ENCODE assay signal across 10 mouse cellular contexts in genomic region chr5:34902811-34903385, GRCm38 (mm10). TPM values are rescaled to one million over a fixed set of nuclear protein-coding genes. Genes with fewer than 3 reads are reported as not detected.
A peak's percentile ranks its signal among the peaks of the same experiment; 100 is the strongest.
DNase-seq lines count a peak whose midpoint lies in the region; ATAC-seq and TF ChIP-seq lines count a peak whose summit lies in the region.
"Had no signal": no experiment of that assay in that cellular context is flagged by ENCODE, and none has a peak within 500 bp of the region (broad histone marks: within the 10 kb centered on the region; RNA-seq: fewer than 3 reads in every experiment).

No protein-coding gene starts in this region.

- 44% methylated on average over 5 of the region's 5 CpGs for WGBS in hindbrain, postnatal 0 days
- 95% methylated on average over 5 of the region's 5 CpGs for WGBS in hindbrain, embryonic 12.5 days

- no peaks in the 10 kb centered on the region for H3K9me3 ChIP-seq in hindbrain, postnatal 0 days (ENCODE audit: low read length)
- no peaks in the 10 kb centered on the region for H3K9me3 ChIP-seq in hindbrain, embryonic 12.5 days (replicated peaks)
- H3K9me3 ChIP-seq: neural tube, embryonic 13.5 days had no signal

- H3K27me3 ChIP-seq in hindbrain, postnatal 0 days (ENCODE audit: insufficient read depth, low read length): no peaks in the 10 kb centered on the region
- H3K27me3 ChIP-seq in hindbrain, embryonic 12.5 days: no peaks in the 10 kb centered on the region
- H3K27me3 ChIP-seq: neural tube, embryonic 13.5 days had no signal

- no peak overlapping the region for H3K27ac ChIP-seq in hindbrain, postnatal 0 days
- no peak overlapping the region for H3K27ac ChIP-seq in hindbrain, embryonic 12.5 days
- H3K27ac ChIP-seq: kidney, postnatal 0 days; neural tube, embryonic 13.5 days had no signal

- no peak overlapping the region for H3K9ac ChIP-seq in hindbrain, postnatal 0 days (replicated peaks; ENCODE audit: low read length)
- H3K9ac ChIP-seq in hindbrain, embryonic 12.5 days: no peak overlapping the region
- H3K9ac ChIP-seq: neural tube, embryonic 13.5 days had no signal

- no peaks in the 10 kb centered on the region for H3K4me1 ChIP-seq in hindbrain, postnatal 0 days (ENCODE audit: insufficient read depth, low read length)
- H3K4me1 ChIP-seq in hindbrain, embryonic 12.5 days: no peaks in the 10 kb centered on the region
- H3K4me1 ChIP-seq: neural tube, embryonic 13.5 days had no signal

- peak; percentile 83 for DNase-seq in hindbrain, postnatal 0 days (ENCODE audit: low spot score)
- peak; percentile 30 for DNase-seq in ZHBTc4 (ENCODE audit: low read depth, low spot score)
- peak; percentile 80 to 88 for DNase-seq in cerebellum, postnatal 25 days
- peak; percentile 48 to 50 for DNase-seq in layer of hippocampus, postnatal 36 days
- peak; percentile 66 for DNase-seq in testis, postnatal 10 days (ENCODE audit: low spot score)
- DNase-seq in spleen, postnatal 4 days (ENCODE audit: low spot score in 2 of 2): no peak
- no peak for DNase-seq in kidney, adult 9 months

- H3K4me3 ChIP-seq in hindbrain, postnatal 0 days (ENCODE audit: low read length): no peak overlapping the region
- H3K4me3 ChIP-seq in hindbrain, embryonic 12.5 days: no peak overlapping the region
- H3K4me3 ChIP-seq: neural tube, embryonic 13.5 days had no signal

- peak; percentile 65; the same call in 1 of the 2 replicates for ATAC-seq in hindbrain, postnatal 0 days
- ATAC-seq in hindbrain, embryonic 12.5 days (ENCODE audit: low FRiP score): no peak

- no peak overlapping the region for H3K4me2 ChIP-seq in hindbrain, postnatal 0 days (ENCODE audit: low read depth, low read length)
- no peak overlapping the region for H3K4me2 ChIP-seq in hindbrain, embryonic 12.5 days (replicated peaks)
- H3K4me2 ChIP-seq: neural tube, embryonic 13.5 days had no signal

- peak; percentile 64 for TF ChIP-seq CTCF in hindbrain, postnatal 0 days (IDR thresholded peaks at IDR 0.05; ENCODE audit: low read depth)

- H3K36me3 ChIP-seq in hindbrain, postnatal 0 days (ENCODE audit: insufficient read depth, low read length): peaks cover 58% of the 10 kb centered on the region
- peaks cover 87% of the 10 kb centered on the region for H3K36me3 ChIP-seq in hindbrain, embryonic 12.5 days

RNA-seq across cellular contexts. Expression of gene Msantd1, which starts 4.9 kb away (rescaled TPM):
- 8.8 and 10.0 TPM in 2 replicates for total RNA-seq in hindbrain, postnatal 0 days (2014; rRNA removed)
- 5.9 and 7.8 TPM in 2 replicates for polyA plus RNA-seq in hindbrain, postnatal 0 days (2015; fragmentation: Nextera tagmentation; extraction: Ambion mirVana)
- 1.6 TPM in 2 replicates for polyA plus RNA-seq in hindbrain, embryonic 12.5 days (2016; fragmentation: Nextera tagmentation; extraction: Ambion mirVana)
- total RNA-seq in layer of hippocampus, postnatal 36 days (2021): 1 to 10 TPM; 5.6 to 8.0 TPM

RNA-seq across cellular contexts. Expression of gene Rgs12, which starts 46.3 kb away (rescaled TPM):
- total RNA-seq in hindbrain, postnatal 0 days (2014; rRNA removed): 57.9 and 62.5 TPM in 2 replicates
- 32.3 and 35.1 TPM in 2 replicates for polyA plus RNA-seq in hindbrain, postnatal 0 days (2015; fragmentation: Nextera tagmentation; extraction: Ambion mirVana)
- polyA plus RNA-seq in hindbrain, embryonic 12.5 days (2016; fragmentation: Nextera tagmentation; extraction: Ambion mirVana): 65.3 and 67.3 TPM in 2 replicates
- 10 to 100 TPM; 42.4 to 47.1 TPM for total RNA-seq in layer of hippocampus, postnatal 36 days (2021)

Comparison
In these comparisons a context has a peak if more than half of its experiments do, and no peak if none do; other contexts are left out.
1. DNase-seq: peak in hindbrain, postnatal 0 days (single experiment), ZHBTc4 (single experiment), cerebellum, postnatal 25 days (2 of 2), layer of hippocampus, postnatal 36 days (2 of 2) and testis, postnatal 10 days (single experiment); none in spleen, postnatal 4 days (0 of 2) and kidney, adult 9 months (single experiment).